Mouse (Mus musculus) ES-Bruce4 (cell line): ENCODE measurements at regions not wholly inside any gene's neighbourhood (a gene's known extent, or its start where the extent isn't known, plus 50 kb on each side); places are given as distances from the start of the nearest gene placed in this dataset.
A peak's percentile ranks its signal among the peaks of the same experiment; 100 is the strongest.

Experiments
- H3K27ac ChIP-seq: 2 replicates; pipeline ENCODE4 v1.5.1; 2012; ENCODE audit warnings: low read length, inconsistent platforms; ENCODE audit not compliant: insufficient read depth
- H3K27me3 ChIP-seq: 2 replicates; pipeline ENCODE4 v1.6.1; 2012; ENCODE audit warnings: mild to moderate bottlenecking, low read length, inconsistent platforms; ENCODE audit not compliant: control insufficient read depth, poor library complexity, insufficient read depth, severe bottlenecking
- H3K36me3 ChIP-seq: 2 replicates; pipeline ENCODE4 v1.6.1; 2012; ENCODE audit warnings: inconsistent platforms, mild to moderate bottlenecking, low read length, moderate library complexity; ENCODE audit not compliant: control insufficient read depth, poor library complexity, insufficient read depth, severe bottlenecking
- H3K4me1 ChIP-seq: one replicate; pipeline ENCODE4 v1.8.1; 2011; ENCODE audit warnings: low read length; ENCODE audit not compliant: control insufficient read depth, insufficient read depth
- H3K4me3 ChIP-seq: 2 replicates; pipeline ENCODE4 v1.5.1; 2011; ENCODE audit warnings: low read depth, mild to moderate bottlenecking, low read length
- H3K9ac ChIP-seq: 2 replicates; pipeline ENCODE4 v1.6.1; 2012; ENCODE audit warnings: low read depth, mild to moderate bottlenecking, inconsistent platforms; ENCODE audit not compliant: poor library complexity, severe bottlenecking
- H3K9me3 ChIP-seq: replicated peaks from 2 replicates; pipeline ENCODE4 v1.6.1; 2012; ENCODE audit warnings: mild to moderate bottlenecking, low read length, inconsistent platforms; ENCODE audit not compliant: control insufficient read depth, poor library complexity, insufficient read depth, severe bottlenecking
- CTCF ChIP-seq: IDR thresholded peaks from one replicate; pipeline ENCODE4 v1.8.1; 2011; ENCODE audit warnings: low read depth, low read length
- EP300 ChIP-seq: IDR thresholded peaks from 2 replicates; pipeline ENCODE4 v1.6.1; 2011; ENCODE audit warnings: low read depth, low read length; ENCODE audit not compliant: insufficient read depth
- POLR2A ChIP-seq: IDR thresholded peaks from one replicate; pipeline ENCODE4 v1.8.1; 2011; ENCODE audit warnings: low read length; ENCODE audit not compliant: insufficient read depth

- Histone ChIP-seq H3K9me3 (0 out of 2 replicates have a peak, but pooled peaks cover 3% of the 10 kb centered on the region), H3K27me3 (no peaks in the 10 kb centered on the region), H3K4me1 (no peaks in the 10 kb centered on the region), H3K36me3 (no peaks in the 10 kb centered on the region), H3K4me3 (no peak overlapping the region), H3K9ac (no peak overlapping the region), H3K27ac (no peak overlapping the region)
- TF ChIP-seq EP300, result no peak
Measured at GRCm38 (mm10) chr1:119124798-119125197, 71.4 kb upstream of the Gli2 start.

- Histone ChIP-seq H3K27me3 (no peaks in the 10 kb centered on the region), H3K4me1 (no peaks in the 10 kb centered on the region), H3K9ac (no peak overlapping the region), H3K36me3 (no peaks in the 10 kb centered on the region), H3K9me3 (0 out of 2 replicates have a peak, but pooled peaks cover 3% of the 10 kb centered on the region), H3K27ac (no peak overlapping the region), H3K4me3 (no peak overlapping the region)
- no peak for TF ChIP-seq EP300
- TF ChIP-seq POLR2A, result no peak
- TF ChIP-seq CTCF, result no peak
Measured at GRCm38 (mm10) chr1:119124063-119124462, 70.6 kb upstream of the Gli2 start.

GRCm38 (mm10) chr1:119123402-119123801 lies 70.0 kb upstream of the Gli2 start:
- H3K27me3 ChIP-seq, result no peaks in the 10 kb centered on the region
- no peak for TF ChIP-seq POLR2A
- TF ChIP-seq EP300, result no peak
- TF ChIP-seq CTCF, result no peak
- H3K4me3 ChIP-seq, result no peak overlapping the region
- no peaks in the 10 kb centered on the region for H3K4me1 ChIP-seq
- no peaks in the 10 kb centered on the region for H3K36me3 ChIP-seq
- H3K27ac ChIP-seq, result no peak overlapping the region
- H3K9ac ChIP-seq, result no peak overlapping the region
- 0 out of 2 replicates have a peak, but pooled peaks cover 3% of the 10 kb centered on the region for H3K9me3 ChIP-seq

GRCm38 (mm10) chr1:119122975-119123374 lies 69.6 kb upstream of the Gli2 start:
- Histone ChIP-seq H3K4me3 (no peak overlapping the region), H3K27ac (no peak overlapping the region), H3K9me3 (0 out of 2 replicates have a peak, but pooled peaks cover 3% of the 10 kb centered on the region), H3K27me3 (no peaks in the 10 kb centered on the region), H3K4me1 (no peaks in the 10 kb centered on the region), H3K9ac (no peak overlapping the region), H3K36me3 (no peaks in the 10 kb centered on the region)
- TF ChIP-seq EP300 (no peak), POLR2A (no peak), CTCF (no peak)

GRCm38 (mm10) chr1:119119863-119120569 lies 66.6 kb upstream of the Gli2 start:
- H3K9me3 ChIP-seq, result 0 out of 2 replicates have a peak, but pooled peaks cover 3% of the 10 kb centered on the region
- no peaks in the 10 kb centered on the region for H3K27me3 ChIP-seq

GRCm38 (mm10) chr1:119115106-119115674 lies 61.8 kb upstream of the Gli2 start:
- TF ChIP-seq CTCF (no peak), POLR2A (no peak), EP300 (no peak)
- no peaks in the 10 kb centered on the region for H3K9me3 ChIP-seq
- no peak overlapping the region for H3K4me3 ChIP-seq
- H3K36me3 ChIP-seq, result no peaks in the 10 kb centered on the region
- H3K27me3 ChIP-seq, result no peaks in the 10 kb centered on the region
- no peak overlapping the region for H3K9ac ChIP-seq
- no peaks in the 10 kb centered on the region for H3K4me1 ChIP-seq
- H3K27ac ChIP-seq, result no peak overlapping the region

More at GRCm38 (mm10) chr1:119119863-119120569, 66.6 kb upstream of the Gli2 start:
- Histone ChIP-seq H3K27ac (no peak overlapping the region), H3K9ac (no peak overlapping the region), H3K4me1 (no peaks in the 10 kb centered on the region), H3K4me3 (no peak overlapping the region), H3K36me3 (no peaks in the 10 kb centered on the region)
- TF ChIP-seq EP300 (no peak), CTCF (peak; percentile 64), POLR2A (no peak)
